Mouse (Mus musculus): ENCODE measurements around the gene 2010111I01Rik. TPM values are rescaled to one million over a fixed set of nuclear protein-coding genes. Genes with fewer than 3 reads are reported as not detected.

The 2010111I01Rik gene
- total RNA-seq, 2 experiments from 2014 or later = 89.8 to 91.4 TPM

DNA sequence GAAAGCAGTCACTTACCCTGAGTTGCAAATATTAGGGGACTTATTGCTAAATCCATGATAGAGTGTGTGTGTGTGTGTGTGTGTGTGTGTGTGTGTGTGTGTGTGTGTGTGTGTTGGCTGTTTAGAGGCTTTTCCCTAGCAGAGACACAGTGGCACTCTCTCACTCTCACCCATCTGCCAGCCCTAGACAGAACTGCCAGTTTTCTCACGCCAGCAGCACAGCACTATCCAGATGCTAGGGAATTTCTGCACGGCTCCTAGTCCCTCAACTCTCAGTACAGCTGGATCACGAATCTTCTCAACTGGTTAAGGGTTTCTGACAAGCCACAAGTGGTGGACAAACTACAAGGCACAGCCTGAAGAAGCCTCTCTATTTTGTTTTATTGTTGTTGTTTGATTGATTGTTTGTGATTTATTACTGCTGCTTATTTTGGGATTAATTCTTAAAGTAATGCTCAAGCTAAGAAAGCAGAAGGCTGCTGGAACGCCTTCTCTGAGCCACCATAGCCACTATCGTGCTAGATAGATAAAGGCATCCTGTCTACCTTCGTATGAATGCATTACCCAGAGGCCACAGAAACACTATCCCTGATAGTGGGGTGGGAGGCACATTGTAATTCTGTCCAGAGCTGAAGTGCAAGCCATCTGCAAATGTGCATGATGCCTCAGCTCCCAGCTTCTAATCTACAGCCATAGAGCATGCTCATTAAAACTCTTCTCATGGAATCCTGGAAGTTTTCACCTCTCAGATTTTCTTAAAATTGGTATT, 209.7 kb downstream of the 2010111I01Rik start:
- no peak for DNase-seq (ENCODE audit: low spot score in 2 of 2)
- TF ChIP-seq CTCF (conservative IDR thresholded peaks at IDR 0.05) = no peak
- Histone ChIP-seq H3K4me3 (no peak overlapping the region), H3K27ac (no peak overlapping the region)

DNA sequence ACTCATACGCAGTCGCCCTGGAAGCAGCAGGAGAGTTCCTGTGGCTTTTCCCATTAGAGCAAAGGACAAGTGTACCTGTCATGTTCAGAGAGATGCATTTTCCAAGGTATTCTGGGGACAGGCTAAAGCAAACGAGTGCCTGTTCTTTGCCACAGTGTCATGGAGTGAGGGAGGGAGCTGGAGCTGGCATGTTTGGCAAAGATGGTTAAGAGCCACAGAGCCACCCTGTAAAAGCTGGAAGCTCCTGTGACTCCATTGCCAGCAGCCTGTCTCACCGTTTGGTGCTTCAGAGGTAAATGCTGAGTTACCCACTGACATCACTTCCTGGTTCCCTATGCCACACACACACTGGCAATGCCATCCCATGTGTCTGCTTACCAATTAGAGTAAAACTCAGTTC, 211.4 kb downstream of the 2010111I01Rik start:
- TF ChIP-seq CTCF (conservative IDR thresholded peaks at IDR 0.05) = no peak
- H3K4me3 ChIP-seq = no peak overlapping the region

DNA sequence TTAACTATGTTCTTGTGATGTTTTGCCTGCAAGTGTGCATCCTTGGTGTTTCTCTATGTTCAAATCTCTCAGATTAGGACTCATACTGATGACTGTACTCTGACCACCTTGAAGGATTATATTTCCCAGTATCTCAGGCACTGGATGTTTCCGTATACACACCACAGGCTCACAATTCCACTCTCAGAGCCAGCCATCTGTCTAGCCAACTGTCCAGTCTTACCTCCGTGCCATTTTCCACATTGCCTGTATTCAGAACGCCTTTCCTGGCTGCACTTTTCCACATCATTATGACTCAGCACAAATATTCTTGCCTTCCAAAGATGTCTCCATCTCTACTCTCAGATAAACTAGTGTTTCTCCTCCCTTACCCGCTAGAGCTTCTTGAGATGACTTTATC, 212.5 kb downstream of the 2010111I01Rik start:
- DNase-seq (ENCODE audit: low spot score in 2 of 2) = no peak
- Histone ChIP-seq H3K27ac (no peak overlapping the region), H3K4me3 (no peak overlapping the region)
- TF ChIP-seq CTCF (conservative IDR thresholded peaks at IDR 0.05) = no peak

More for the DNA sequence above, 211.4 kb downstream of the 2010111I01Rik start:
- no peak for DNase-seq (ENCODE audit: low spot score in 2 of 2)
- H3K27ac ChIP-seq = no peak overlapping the region

DNA sequence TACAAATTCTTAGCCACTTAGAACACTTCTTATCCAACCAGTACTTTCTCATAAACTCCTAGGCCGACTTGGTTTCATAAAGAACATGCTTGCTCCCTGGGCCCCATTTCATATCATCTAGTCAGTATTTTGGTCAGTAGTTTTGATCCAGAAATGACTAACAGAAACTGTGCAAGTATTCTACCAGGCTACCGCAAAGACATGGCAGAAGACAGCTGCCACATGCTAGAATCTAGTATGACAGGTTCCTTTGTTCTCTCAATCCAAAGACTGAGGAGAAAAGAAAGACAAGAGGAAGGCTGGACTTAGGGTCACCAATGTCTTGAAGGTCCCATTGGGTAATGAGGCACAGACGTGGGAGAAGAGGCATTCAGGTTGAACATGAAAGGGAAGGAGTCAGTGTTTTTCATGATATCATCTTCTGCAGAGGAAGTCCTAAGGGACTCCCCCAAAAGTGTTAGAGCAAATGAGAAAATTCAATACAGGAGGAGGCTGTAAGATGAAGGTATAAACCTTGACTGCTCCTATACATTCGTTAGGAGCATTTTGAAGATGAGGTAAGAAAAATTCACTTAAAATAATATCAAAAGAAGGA, 216.0 kb downstream of the 2010111I01Rik start:
- no peak for TF ChIP-seq CTCF (conservative IDR thresholded peaks at IDR 0.05)
- DNase-seq (ENCODE audit: low spot score in 2 of 2) = no peak
- Histone ChIP-seq H3K27ac (no peak overlapping the region), H3K4me3 (no peak overlapping the region)

DNA sequence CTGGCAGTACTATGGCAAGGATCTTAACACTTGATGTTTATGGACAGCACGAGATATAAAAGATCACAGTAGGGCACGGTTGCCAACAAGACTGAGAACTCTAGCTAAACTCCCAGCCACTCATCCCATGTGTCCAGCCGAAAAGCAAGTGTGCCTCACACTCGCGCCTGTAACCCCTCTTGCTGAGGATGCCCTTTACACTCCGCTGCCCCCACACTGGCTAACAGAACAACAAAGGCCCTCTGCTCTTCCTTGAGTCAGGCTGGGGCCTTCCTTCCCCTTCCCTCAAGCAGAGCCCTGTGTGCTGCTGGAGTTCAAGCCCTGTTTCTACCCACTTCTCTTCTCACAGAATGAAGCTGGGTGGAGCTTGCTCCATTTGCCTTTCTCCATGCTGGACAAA, 220.3 kb downstream of the 2010111I01Rik start:
- TF ChIP-seq CTCF (conservative IDR thresholded peaks at IDR 0.05) = no peak

DNA sequence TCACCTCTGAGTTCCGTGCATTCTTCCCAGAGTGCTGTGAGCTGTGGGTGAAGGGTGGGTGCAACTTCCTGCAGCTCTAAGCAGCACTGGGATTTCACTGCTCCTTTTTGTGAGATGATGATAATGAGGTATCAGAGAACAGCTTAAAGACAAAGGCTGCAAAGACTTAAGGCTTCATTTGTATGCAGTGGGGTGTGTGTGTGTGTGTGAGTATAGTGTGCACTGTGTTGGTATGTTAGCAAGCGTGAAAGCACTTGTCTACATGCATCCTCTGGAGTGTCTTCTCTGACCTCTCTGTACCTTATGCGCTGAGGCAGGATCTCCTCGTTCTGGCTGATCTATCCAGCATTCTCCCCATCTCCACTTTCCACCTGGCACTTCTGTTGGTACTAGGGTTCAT, 221.5 kb downstream of the 2010111I01Rik start:
- H3K27ac ChIP-seq = no peak overlapping the region
- H3K4me3 ChIP-seq = no peak overlapping the region
- no peak for DNase-seq (ENCODE audit: low spot score in 2 of 2)
- TF ChIP-seq CTCF (conservative IDR thresholded peaks at IDR 0.05) = no peak

More for the DNA sequence above, 220.3 kb downstream of the 2010111I01Rik start:
- no peak for DNase-seq (ENCODE audit: low spot score in 2 of 2)
- Histone ChIP-seq H3K27ac (no peak overlapping the region), H3K4me3 (no peak overlapping the region)

DNA sequence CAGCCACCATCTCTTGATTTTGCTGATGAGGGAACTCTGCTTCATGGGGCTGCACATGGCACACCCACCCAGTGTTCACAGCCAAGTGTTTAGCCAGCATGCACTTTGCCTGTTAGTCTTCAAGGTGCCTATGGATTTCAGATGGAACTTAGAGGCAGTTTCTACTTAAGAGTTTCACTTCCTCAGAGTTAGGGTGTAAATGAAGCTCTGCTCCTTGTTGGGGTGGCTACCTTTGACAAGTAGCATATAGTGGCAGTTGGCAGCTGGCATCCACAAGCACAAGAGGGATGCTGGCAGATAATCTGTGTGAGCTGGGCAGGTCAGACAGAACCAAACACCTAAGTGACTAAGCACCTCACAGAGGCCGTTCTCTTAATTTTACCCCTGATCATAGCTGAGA, 221.9 kb downstream of the 2010111I01Rik start:
- no peak for DNase-seq (ENCODE audit: low spot score in 2 of 2)
- no peak for TF ChIP-seq CTCF (conservative IDR thresholded peaks at IDR 0.05)
- Histone ChIP-seq H3K4me3 (no peak overlapping the region), H3K27ac (no peak overlapping the region)

DNA sequence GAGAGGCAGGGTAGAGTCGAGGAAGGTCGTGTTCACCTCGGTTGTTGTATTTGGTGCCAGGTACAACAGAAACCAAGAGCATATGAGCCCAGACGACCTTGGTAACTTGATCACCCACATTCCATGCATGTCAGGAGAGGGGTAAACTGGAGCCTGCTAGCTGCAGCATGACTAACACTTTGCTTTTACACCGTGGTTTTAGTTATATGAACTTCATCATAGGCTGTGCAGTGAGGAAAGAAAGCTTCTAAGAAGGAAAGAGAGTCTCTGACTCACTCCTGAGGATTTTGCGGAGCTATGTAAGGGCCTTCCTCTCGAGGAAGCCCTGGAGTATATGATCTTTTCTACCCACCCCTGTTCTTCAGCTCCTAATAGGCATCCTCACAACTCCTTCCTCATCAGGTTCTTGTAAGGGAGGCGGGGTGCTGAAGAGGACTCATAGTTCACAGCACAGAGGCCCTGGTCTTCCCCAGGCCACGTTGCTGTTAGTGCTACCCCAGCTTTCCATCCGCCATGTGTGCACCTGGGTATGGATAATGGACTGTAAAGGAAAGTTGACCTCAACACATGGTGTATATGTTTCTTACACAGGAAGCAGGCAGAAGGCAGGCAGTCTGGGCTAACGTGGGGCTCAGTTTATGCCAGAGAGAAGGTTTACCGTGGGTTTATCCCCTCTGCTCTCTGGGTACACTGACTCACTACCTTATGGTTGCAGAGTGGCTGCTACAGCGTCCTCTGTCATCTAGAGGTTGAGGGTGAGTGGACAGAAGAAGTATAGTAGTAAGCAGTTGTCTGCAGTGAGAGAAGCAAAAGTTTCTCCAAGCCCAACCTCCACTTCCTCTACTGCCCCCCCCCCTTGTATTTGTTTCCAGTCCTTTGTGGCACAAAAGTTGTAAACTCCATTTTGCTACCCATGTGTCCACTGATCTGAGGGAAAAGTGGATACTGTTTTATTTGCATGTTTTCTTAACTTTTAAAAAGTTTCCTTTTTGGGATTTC, 222.8 kb downstream of the 2010111I01Rik start:
- DNase-seq (ENCODE audit: low spot score in 2 of 2) = no peak
- Histone ChIP-seq H3K4me3 (no peak overlapping the region), H3K27ac (no peak overlapping the region)
- no peak for TF ChIP-seq CTCF (conservative IDR thresholded peaks at IDR 0.05)

DNA sequence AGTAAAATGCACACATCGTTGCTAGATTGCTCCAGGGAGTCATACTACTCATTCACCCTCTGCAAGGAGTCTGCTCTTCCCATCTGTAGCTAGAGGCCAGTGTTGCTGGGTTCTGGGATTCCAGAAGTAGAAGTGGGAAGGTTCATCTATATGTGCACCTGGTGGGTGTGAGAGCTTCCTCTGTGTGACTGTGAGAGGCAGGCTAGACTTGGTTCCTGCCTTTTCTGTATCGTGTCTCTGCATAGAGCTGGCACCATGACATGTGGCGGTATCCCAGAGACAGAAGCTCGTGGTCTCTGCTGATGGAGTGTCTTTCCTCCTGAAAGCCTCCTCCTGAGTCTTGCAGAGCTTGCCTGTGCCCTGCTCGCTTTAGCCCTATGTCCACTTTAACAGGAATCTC, 223.6 kb downstream of the 2010111I01Rik start:
- Histone ChIP-seq H3K27ac (no peak overlapping the region), H3K4me3 (no peak overlapping the region)
- no peak for DNase-seq (ENCODE audit: low spot score in 2 of 2)
- no peak for TF ChIP-seq CTCF (conservative IDR thresholded peaks at IDR 0.05)

DNA sequence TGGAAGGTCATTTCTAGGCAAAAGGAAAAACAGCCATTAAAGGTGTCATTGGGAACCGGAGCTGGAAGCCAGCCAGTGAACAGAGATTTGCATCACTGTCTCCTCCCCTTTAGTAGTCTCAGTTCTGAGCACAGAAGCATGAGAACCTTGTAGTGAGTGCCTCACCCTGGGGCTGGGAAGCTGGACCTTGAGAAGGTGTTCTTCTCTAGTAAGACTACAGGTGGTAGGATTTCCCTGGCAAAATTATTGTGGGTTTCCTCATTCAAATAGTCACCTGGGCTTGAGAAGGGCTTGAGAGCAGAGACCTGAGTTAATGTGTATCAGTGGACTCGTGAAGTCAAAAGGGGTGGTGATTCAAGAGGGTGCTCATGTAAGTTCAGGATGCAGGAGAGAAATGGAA, 224.1 kb downstream of the 2010111I01Rik start:
- DNase-seq (ENCODE audit: low spot score in 2 of 2) = no peak
- Histone ChIP-seq H3K4me3 (no peak overlapping the region), H3K27ac (no peak overlapping the region)
- no peak for TF ChIP-seq CTCF (conservative IDR thresholded peaks at IDR 0.05)

DNA sequence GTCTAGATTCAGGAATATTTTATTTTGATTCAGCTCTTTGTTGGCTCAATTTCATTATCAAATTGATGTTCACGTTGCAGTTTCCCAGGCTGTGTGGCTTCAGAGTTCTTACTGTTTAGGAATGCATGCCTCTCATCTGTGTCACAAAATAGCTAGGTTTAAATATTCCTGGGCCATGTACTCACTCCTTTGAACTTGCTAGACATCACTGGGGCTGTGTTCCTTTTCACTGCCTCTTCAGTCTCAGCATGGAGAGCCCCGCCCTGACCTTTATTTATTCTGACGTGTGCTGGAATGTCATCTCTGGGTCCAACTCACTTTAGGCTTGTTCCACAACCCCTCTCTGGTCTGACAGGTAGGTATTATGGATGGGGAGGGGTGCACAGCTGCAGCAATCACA, 228.7 kb downstream of the 2010111I01Rik start:
- no peak for DNase-seq (ENCODE audit: low spot score in 2 of 2)
- no peak overlapping the region for H3K4me3 ChIP-seq
- H3K27ac ChIP-seq = no peak overlapping the region
- no peak for TF ChIP-seq CTCF (conservative IDR thresholded peaks at IDR 0.05)

DNA sequence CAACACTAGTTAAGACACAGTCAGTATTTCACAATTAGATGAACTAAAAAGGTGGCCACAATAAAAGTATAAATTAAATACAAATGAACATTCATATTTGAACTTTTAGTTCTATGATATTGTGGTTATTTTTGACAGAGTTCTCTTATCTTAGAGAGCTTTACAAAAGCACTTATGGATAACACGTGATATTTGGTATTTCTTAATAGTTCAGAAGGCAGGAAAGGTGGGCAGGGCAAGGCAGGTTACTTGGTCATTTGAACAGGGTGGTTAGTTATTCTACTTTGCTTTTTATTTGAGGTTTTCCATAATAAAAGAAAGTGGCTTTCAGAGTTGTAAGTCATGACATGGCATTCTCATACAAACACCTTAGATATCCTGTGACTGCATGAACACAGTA, 233.3 kb downstream of the 2010111I01Rik start:
- H3K4me3 ChIP-seq = no peak overlapping the region
- TF ChIP-seq CTCF (conservative IDR thresholded peaks at IDR 0.05) = no peak
- DNase-seq (ENCODE audit: low spot score in 2 of 2) = no peak
- no peak overlapping the region for H3K27ac ChIP-seq

DNA sequence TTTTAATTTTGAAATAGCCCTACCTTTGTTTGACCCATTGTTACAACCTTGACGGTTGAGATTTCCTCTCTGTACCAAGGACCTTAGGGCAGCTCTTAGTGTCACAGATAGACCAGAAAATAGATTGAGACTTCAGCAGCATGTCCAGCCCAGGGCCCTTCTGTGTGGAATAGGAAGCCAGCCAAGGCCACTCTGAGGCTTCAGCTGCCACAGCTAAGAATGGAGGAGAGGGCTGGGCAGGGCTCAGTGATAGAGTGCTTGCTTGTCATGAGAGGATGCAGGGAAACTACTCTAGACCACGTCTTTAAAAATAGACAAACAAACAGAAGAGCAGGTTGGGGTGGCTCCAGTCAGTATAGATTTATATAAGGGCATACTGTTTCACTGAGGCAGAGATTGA, 234.9 kb downstream of the 2010111I01Rik start:
- H3K27ac ChIP-seq = no peak overlapping the region
- DNase-seq (ENCODE audit: low spot score in 2 of 2) = no peak
- TF ChIP-seq CTCF (conservative IDR thresholded peaks at IDR 0.05) = no peak

More for the DNA sequence above, 234.9 kb downstream of the 2010111I01Rik start:
- no peak overlapping the region for H3K4me3 ChIP-seq

Measured in layer of hippocampus, adult 2 months (tissue).